Mouse (Mus musculus): ENCODE data around the gene Serpinf1. TPM values are rescaled to one million over a fixed set of nuclear protein-coding genes. Genes with fewer than 3 reads are reported as not detected.
"Not testable (repeated sequence)": the region's sequence is repeated elsewhere in the genome, so short reads cannot be mapped to it uniquely, and the experiment has no call there.

The Serpinf1 gene
- polyA plus RNA-seq, 1 experiment from 2014 or later: 168 TPM

GRCm38 (mm10) chr11:75406865-75407264 is 15.6 kb downstream of the Serpinf1 start:
- Histone ChIP-seq H3K4me3 (no peak overlapping the region), H3K9me3 (no peaks in the 10 kb centered on the region), H3K27ac (no peak overlapping the region), H3K27me3 (ENCODE audit: insufficient read depth, poor library complexity, severe bottlenecking) (no peaks in the 10 kb centered on the region), H3K4me1 (peaks cover 24% of the 10 kb centered on the region), H3K36me3 (peaks cover 35% of the 10 kb centered on the region)
- 37% methylated on average over 3 of the region's 3 CpGs for WGBS
- no peak for DNase-seq (ENCODE audit: low spot score)

GRCm38 (mm10) chr11:75406104-75406503 is 16.4 kb downstream of the Serpinf1 start:
- Histone ChIP-seq H3K36me3 (peaks cover 37% of the 10 kb centered on the region), H3K27ac (no peak overlapping the region), H3K4me1 (peaks cover 24% of the 10 kb centered on the region), H3K4me3 (no peak overlapping the region), H3K27me3 (ENCODE audit: insufficient read depth, poor library complexity, severe bottlenecking) (no peaks in the 10 kb centered on the region), H3K9me3 (no peaks in the 10 kb centered on the region)
- 65% methylated on average over 4 of the region's 4 CpGs for WGBS
- DNase-seq (ENCODE audit: low spot score): no peak

- peaks cover 37% of the 10 kb centered on the region; the same call in 1 of the 2 replicates for H3K36me3 ChIP-seq
- no peak overlapping the region for H3K4me3 ChIP-seq
- DNase-seq (ENCODE audit: low spot score): no peak
- H3K27me3 ChIP-seq (ENCODE audit: insufficient read depth, poor library complexity, severe bottlenecking): no peaks in the 10 kb centered on the region
- H3K9me3 ChIP-seq: no peaks in the 10 kb centered on the region
- peaks cover 28% of the 10 kb centered on the region for H3K4me1 ChIP-seq
- H3K27ac ChIP-seq: no peak overlapping the region
- WGBS: 83% methylated on average over 6 of the region's 6 CpGs
Observed at GRCm38 (mm10) chr11:75404801-75405200, 17.7 kb downstream of the Serpinf1 start.

- WGBS: 59% methylated on average over 6 of the region's 6 CpGs
- H3K4me3 ChIP-seq: no peak overlapping the region
- peaks cover 34% of the 10 kb centered on the region; the same call in 1 of the 2 replicates for H3K36me3 ChIP-seq
- H3K4me1 ChIP-seq: peaks cover 28% of the 10 kb centered on the region
- H3K9me3 ChIP-seq: no peaks in the 10 kb centered on the region
- peak overlapping the region; percentile 56; the same call in 1 of the 2 replicates for H3K27ac ChIP-seq
- no peak for DNase-seq (ENCODE audit: low spot score)
- H3K27me3 ChIP-seq (ENCODE audit: insufficient read depth, poor library complexity, severe bottlenecking): no peaks in the 10 kb centered on the region
Observed at GRCm38 (mm10) chr11:75403301-75404052, 19.0 kb downstream of the Serpinf1 start.

- no peaks in the 10 kb centered on the region for H3K27me3 ChIP-seq (ENCODE audit: insufficient read depth, poor library complexity, severe bottlenecking)
Observed at GRCm38 (mm10) chr11:75402271-75402690, 20.2 kb downstream of the Serpinf1 start.

GRCm38 (mm10) chr11:75400099-75400498 is 22.4 kb downstream of the Serpinf1 start:
- Histone ChIP-seq H3K9me3 (no peaks in the 10 kb centered on the region), H3K4me1 (peaks cover 29% of the 10 kb centered on the region), H3K36me3 (peaks cover 19% of the 10 kb centered on the region; the same call in 1 of the 2 replicates), H3K4me3 (no peak overlapping the region), H3K27ac (no peak overlapping the region), H3K27me3 (ENCODE audit: insufficient read depth, poor library complexity, severe bottlenecking) (no peaks in the 10 kb centered on the region)
- WGBS: 71% methylated on average over 9 of the region's 9 CpGs
- no peak for DNase-seq (ENCODE audit: low spot score)

More at GRCm38 (mm10) chr11:75402271-75402690, 20.2 kb downstream of the Serpinf1 start:
- WGBS: 53% methylated on average over 5 of the region's 5 CpGs
- peak overlapping the region; percentile 71; the same call in 1 of the 2 replicates for H3K27ac ChIP-seq
- no peaks in the 10 kb centered on the region for H3K9me3 ChIP-seq
- peaks cover 34% of the 10 kb centered on the region; the same call in 1 of the 2 replicates for H3K36me3 ChIP-seq
- DNase-seq (ENCODE audit: low spot score): no peak
- peaks cover 28% of the 10 kb centered on the region for H3K4me1 ChIP-seq
- no peak overlapping the region for H3K4me3 ChIP-seq

- Histone ChIP-seq H3K27me3 (ENCODE audit: insufficient read depth, poor library complexity, severe bottlenecking) (no peaks in the 10 kb centered on the region), H3K27ac (no peak overlapping the region), H3K36me3 (peaks cover 19% of the 10 kb centered on the region; the same call in 1 of the 2 replicates), H3K9me3 (no peaks in the 10 kb centered on the region), H3K4me1 (peaks cover 29% of the 10 kb centered on the region), H3K4me3 (no peak overlapping the region)
- 80% methylated on average over 11 of the region's 11 CpGs for WGBS
- DNase-seq (ENCODE audit: low spot score): no peak
Observed at GRCm38 (mm10) chr11:75399411-75399841, 23.1 kb downstream of the Serpinf1 start.

GRCm38 (mm10) chr11:75397452-75397851 is 25.0 kb downstream of the Serpinf1 start:
- H3K4me3 ChIP-seq: no peak overlapping the region
- H3K27me3 ChIP-seq (ENCODE audit: insufficient read depth, poor library complexity, severe bottlenecking): no peaks in the 10 kb centered on the region
- no peak overlapping the region for H3K27ac ChIP-seq
- peaks cover 15% of the 10 kb centered on the region for H3K4me1 ChIP-seq
- H3K9me3 ChIP-seq: no peaks in the 10 kb centered on the region
- 63% methylated on average over 7 of the region's 7 CpGs for WGBS
- H3K36me3 ChIP-seq: peaks cover 19% of the 10 kb centered on the region; the same call in 1 of the 2 replicates
- DNase-seq (ENCODE audit: low spot score): no peak

- H3K4me3 ChIP-seq: no peak overlapping the region
- no peaks in the 10 kb centered on the region for H3K27me3 ChIP-seq (ENCODE audit: insufficient read depth, poor library complexity, severe bottlenecking)
- DNase-seq (ENCODE audit: low spot score): no peak
- H3K4me1 ChIP-seq: peaks cover 9% of the 10 kb centered on the region
- H3K36me3 ChIP-seq: peaks cover 10% of the 10 kb centered on the region; the same call in 1 of the 2 replicates
- H3K27ac ChIP-seq: no peak overlapping the region
- H3K9me3 ChIP-seq: no peaks in the 10 kb centered on the region
- whole genome bisulfite sequencing: 74% methylated on average over 1 of the region's 1 CpGs
Observed at GRCm38 (mm10) chr11:75395611-75396010, 26.9 kb downstream of the Serpinf1 start.

GRCm38 (mm10) chr11:75383529-75383928 is 39.0 kb downstream of the Serpinf1 start:
- not testable (repeated sequence) for H3K9me3 ChIP-seq; H3K4me1 ChIP-seq; H3K4me3 ChIP-seq; H3K27me3 ChIP-seq (ENCODE audit: insufficient read depth, poor library complexity, severe bottlenecking); DNase-seq (ENCODE audit: low spot score); H3K27ac ChIP-seq
- WGBS: 59% methylated on average over 3 of the region's 3 CpGs
- peaks cover 19% of the 10 kb centered on the region; the same call in 1 of the 2 replicates for H3K36me3 ChIP-seq

GRCm38 (mm10) chr11:75378786-75379185 is 43.7 kb downstream of the Serpinf1 start:
- DNase-seq (ENCODE audit: low spot score); H3K4me3 ChIP-seq; H3K36me3 ChIP-seq; H3K27me3 ChIP-seq (ENCODE audit: insufficient read depth, poor library complexity, severe bottlenecking); H3K27ac ChIP-seq; H3K4me1 ChIP-seq; H3K9me3 ChIP-seq: not testable (repeated sequence)
- WGBS: 88% methylated on average over 2 of the region's 2 CpGs

GRCm38 (mm10) chr11:75377125-75377524 is 45.4 kb downstream of the Serpinf1 start:
- Histone ChIP-seq H3K27ac (no peak overlapping the region), H3K4me3 (no peak overlapping the region), H3K9me3 (no peaks in the 10 kb centered on the region), H3K27me3 (ENCODE audit: insufficient read depth, poor library complexity, severe bottlenecking) (no peaks in the 10 kb centered on the region), H3K4me1 (no peaks in the 10 kb centered on the region), H3K36me3 (0 out of 2 replicates have a peak, but pooled peaks cover 3% of the 10 kb centered on the region)
- 87% methylated on average over 1 of the region's 1 CpGs for WGBS
- DNase-seq (ENCODE audit: low spot score): no peak
